Mouse (Mus musculus): ENCODE measurements around the gene Ifnar1. TPM values are rescaled to one million over a fixed set of nuclear protein-coding genes. Genes with fewer than 3 reads are reported as not detected.

The Ifnar1 gene
- polyA plus RNA-seq, 1 experiment from 2014 or later: 55.2 TPM

DNA sequence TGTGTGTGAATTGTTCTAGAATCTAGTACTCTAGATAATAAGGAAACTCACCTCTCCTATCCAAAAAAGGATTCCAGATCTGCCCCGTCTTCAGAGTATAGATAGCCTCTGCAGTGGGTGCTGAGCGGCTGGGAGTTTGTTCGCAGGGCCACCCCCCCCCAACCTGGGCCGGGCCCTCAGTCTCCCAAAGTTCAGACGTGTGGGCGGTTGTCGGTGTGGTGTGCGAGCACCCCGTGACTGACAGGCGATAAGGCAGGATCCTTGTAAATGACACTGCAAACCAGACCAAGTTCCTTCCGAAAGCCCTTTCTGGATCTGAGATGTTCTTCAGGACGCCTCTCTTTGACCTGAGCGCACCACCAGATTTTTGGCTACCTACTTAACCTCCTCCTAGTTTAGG is 49.4 kb downstream of the Ifnar1 start:
- H3K9me3 ChIP-seq: no peaks in the 10 kb centered on the region
- no peaks in the 10 kb centered on the region for H3K4me1 ChIP-seq (replicated peaks)
- 54% methylated on average over 13 of the region's 13 CpGs for WGBS
- H3K27me3 ChIP-seq: no peaks in the 10 kb centered on the region
- no peak overlapping the region for H3K4me2 ChIP-seq (replicated peaks)
- H3K9ac ChIP-seq (replicated peaks): no peak overlapping the region
- no peaks in the 10 kb centered on the region for H3K36me3 ChIP-seq
- no peak overlapping the region for H3K4me3 ChIP-seq (replicated peaks)
- ATAC-seq: no peak
- no peak overlapping the region for H3K27ac ChIP-seq

GRCm38 (mm10) chr16:91534888-91535287 is 49.9 kb downstream of the Ifnar1 start:
- Histone ChIP-seq H3K4me1 (replicated peaks) (no peaks in the 10 kb centered on the region), H3K9me3 (no peaks in the 10 kb centered on the region), H3K4me2 (replicated peaks) (no peak overlapping the region), H3K4me3 (replicated peaks) (no peak overlapping the region), H3K9ac (replicated peaks) (no peak overlapping the region), H3K27ac (no peak overlapping the region), H3K36me3 (no peaks in the 10 kb centered on the region), H3K27me3 (no peaks in the 10 kb centered on the region)
- ATAC-seq: no peak
- 83% methylated on average over 6 of the region's 6 CpGs for WGBS

DNA sequence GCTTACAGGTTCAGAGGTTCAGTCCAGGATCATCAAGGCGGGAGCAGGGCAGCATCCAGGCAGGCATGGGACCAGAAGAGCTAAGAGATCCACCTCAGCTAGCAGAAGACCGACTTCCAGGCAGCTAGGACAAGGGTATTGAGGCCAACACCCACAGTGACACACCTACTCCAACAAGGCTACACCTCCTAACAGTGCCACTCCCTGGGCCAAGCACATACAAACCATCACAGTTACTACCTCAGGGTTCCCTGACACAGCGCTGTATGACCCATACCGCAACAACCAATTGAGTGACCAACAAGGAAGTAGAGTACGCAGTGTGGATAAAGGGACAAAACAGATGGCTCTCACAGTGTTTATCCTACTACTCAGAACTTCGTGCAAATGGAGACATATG is 51.3 kb downstream of the Ifnar1 start:
- H3K9ac ChIP-seq (replicated peaks): no peak overlapping the region
- H3K4me2 ChIP-seq (replicated peaks): no peak overlapping the region
- H3K36me3 ChIP-seq: no peaks in the 10 kb centered on the region
- no peak overlapping the region for H3K27ac ChIP-seq
- WGBS: 92% methylated on average over 6 of the region's 6 CpGs
- no peak overlapping the region for H3K4me3 ChIP-seq (replicated peaks)
- no peaks in the 10 kb centered on the region for H3K9me3 ChIP-seq
- no peak for ATAC-seq
- peaks cover 2% of the 10 kb centered on the region for H3K4me1 ChIP-seq (replicated peaks)
- H3K27me3 ChIP-seq: no peaks in the 10 kb centered on the region

DNA sequence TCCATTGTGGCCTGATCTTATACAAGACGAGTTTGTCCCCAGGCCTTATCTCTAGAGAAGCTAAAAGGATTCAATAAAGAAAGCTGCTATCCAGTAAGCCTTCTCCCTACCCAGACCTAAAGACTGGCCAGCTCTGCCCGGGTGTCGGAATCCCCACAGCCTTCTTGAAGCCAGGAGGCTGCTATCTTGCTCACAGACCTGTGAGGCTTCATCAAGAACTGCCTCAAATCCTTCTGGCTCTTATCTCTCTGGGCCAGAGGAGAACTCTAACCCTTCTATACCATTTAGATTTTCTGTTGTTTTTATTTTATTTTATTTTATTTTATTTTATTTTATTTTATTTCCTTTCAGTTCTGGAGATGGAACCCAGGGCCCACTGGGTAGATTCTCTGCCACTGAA is 52.0 kb downstream of the Ifnar1 start:
- 80% methylated on average over 3 of the region's 3 CpGs for WGBS
- ATAC-seq: no peak
- Histone ChIP-seq H3K9ac (replicated peaks) (no peak overlapping the region), H3K4me3 (replicated peaks) (no peak overlapping the region), H3K4me1 (replicated peaks) (peaks cover 9% of the 10 kb centered on the region), H3K36me3 (no peaks in the 10 kb centered on the region), H3K27me3 (no peaks in the 10 kb centered on the region), H3K4me2 (replicated peaks) (no peak overlapping the region), H3K9me3 (no peaks in the 10 kb centered on the region), H3K27ac (no peak overlapping the region)

DNA sequence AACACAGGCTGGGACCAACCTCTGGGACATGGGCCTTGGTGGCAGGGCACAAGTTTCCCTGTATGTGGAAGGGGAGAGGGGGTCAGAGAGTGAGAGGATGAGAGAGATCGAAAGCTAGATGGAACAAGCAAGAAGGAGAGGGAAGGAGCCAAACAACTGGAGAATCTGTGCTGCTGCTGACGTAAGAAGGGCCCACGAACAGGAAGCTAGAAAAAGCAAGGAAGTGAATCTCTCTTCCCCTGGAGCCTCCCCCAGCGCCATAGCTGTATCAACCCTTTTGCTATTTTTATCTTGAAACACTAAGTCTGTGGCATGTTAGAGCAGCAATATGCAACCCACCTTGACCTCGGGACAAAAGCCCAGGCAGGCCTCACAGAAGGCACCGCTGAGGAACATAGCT is 53.0 kb downstream of the Ifnar1 start:
- H3K9me3 ChIP-seq: no peaks in the 10 kb centered on the region
- no peak for ATAC-seq
- no peak overlapping the region for H3K4me2 ChIP-seq (replicated peaks)
- no peak overlapping the region for H3K4me3 ChIP-seq (replicated peaks)
- no peaks in the 10 kb centered on the region for H3K36me3 ChIP-seq
- H3K4me1 ChIP-seq (replicated peaks): peaks cover 10% of the 10 kb centered on the region
- H3K27me3 ChIP-seq: no peaks in the 10 kb centered on the region
- H3K9ac ChIP-seq (replicated peaks): no peak overlapping the region
- WGBS: 86% methylated on average over 6 of the region's 6 CpGs
- H3K27ac ChIP-seq: no peak overlapping the region

DNA sequence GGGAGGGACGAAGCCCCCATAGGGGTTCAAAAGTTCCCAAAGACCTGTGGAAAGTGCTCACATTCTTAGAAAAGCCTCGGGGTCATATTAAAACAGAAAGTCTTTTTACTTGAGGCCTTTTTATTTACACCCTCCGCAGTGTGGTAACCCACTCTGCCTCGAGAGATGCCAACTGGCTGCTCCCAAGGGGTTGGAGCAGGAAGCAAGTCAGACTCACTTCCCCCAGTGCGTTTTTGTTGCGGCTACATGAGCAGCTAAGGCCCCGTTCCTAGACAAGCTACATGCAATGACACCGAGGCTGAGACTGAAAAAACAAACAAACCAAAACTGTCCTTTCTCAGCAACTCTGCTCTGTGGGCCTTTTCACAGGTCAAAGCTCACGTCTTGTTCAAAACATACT is 53.5 kb downstream of the Ifnar1 start:
- Histone ChIP-seq H3K4me3 (replicated peaks) (no peak overlapping the region), H3K9ac (replicated peaks) (no peak overlapping the region), H3K9me3 (no peaks in the 10 kb centered on the region), H3K27me3 (no peaks in the 10 kb centered on the region), H3K27ac (no peak overlapping the region), H3K36me3 (no peaks in the 10 kb centered on the region), H3K4me2 (replicated peaks) (no peak overlapping the region), H3K4me1 (replicated peaks) (peaks cover 10% of the 10 kb centered on the region)
- 76% methylated on average over 9 of the region's 9 CpGs for WGBS
- no peak for ATAC-seq

- no peaks in the 10 kb centered on the region for H3K9me3 ChIP-seq
- peak; percentile 31; the same call in 1 of the 2 replicates for ATAC-seq
- no peaks in the 10 kb centered on the region for H3K36me3 ChIP-seq
- no peak overlapping the region for H3K27ac ChIP-seq
- peak overlapping the region; percentile 40 for H3K4me2 ChIP-seq (replicated peaks)
- 34% methylated on average over 10 of the region's 10 CpGs for WGBS
- H3K27me3 ChIP-seq: peaks cover 12% of the 10 kb centered on the region; the same call in 1 of the 2 replicates
- H3K4me1 ChIP-seq (replicated peaks): peaks cover 12% of the 10 kb centered on the region
- peak overlapping the region; percentile 20; the same call in 1 of the 2 replicates for H3K4me3 ChIP-seq (replicated peaks)
- no peak overlapping the region for H3K9ac ChIP-seq (replicated peaks)
These were observed 56.6 kb downstream of the Ifnar1 start for GRCm38 (mm10) chr16:91541573-91542081.

DNA sequence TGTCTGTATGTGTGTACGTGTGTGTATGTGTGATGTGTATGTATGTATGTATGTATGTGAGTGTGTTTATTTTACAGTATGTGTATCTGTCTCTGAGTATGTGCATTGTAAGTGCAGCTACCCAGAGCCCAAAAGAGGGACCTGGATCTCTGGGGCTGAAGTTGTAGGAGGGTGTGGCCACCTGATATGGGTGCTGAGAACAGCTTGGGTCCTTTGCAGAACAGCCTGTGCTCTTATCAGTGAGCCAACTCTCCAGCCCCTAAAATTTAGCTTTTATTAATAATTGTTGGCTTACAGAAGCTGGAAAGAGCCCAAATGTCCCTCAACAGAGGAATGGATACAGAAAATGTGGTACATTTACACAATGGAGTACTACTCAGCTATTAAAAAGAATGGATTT is 58.6 kb downstream of the Ifnar1 start:
- Histone ChIP-seq H3K9me3 (no peaks in the 10 kb centered on the region), H3K27ac (no peak overlapping the region), H3K9ac (replicated peaks) (no peak overlapping the region), H3K4me3 (replicated peaks) (no peak overlapping the region), H3K36me3 (no peaks in the 10 kb centered on the region), H3K4me2 (replicated peaks) (no peak overlapping the region), H3K4me1 (replicated peaks) (peaks cover 25% of the 10 kb centered on the region), H3K27me3 (peaks cover 12% of the 10 kb centered on the region; the same call in 1 of the 2 replicates)
- ATAC-seq: no peak
- WGBS: 93% methylated on average over 1 of the region's 1 CpGs

DNA sequence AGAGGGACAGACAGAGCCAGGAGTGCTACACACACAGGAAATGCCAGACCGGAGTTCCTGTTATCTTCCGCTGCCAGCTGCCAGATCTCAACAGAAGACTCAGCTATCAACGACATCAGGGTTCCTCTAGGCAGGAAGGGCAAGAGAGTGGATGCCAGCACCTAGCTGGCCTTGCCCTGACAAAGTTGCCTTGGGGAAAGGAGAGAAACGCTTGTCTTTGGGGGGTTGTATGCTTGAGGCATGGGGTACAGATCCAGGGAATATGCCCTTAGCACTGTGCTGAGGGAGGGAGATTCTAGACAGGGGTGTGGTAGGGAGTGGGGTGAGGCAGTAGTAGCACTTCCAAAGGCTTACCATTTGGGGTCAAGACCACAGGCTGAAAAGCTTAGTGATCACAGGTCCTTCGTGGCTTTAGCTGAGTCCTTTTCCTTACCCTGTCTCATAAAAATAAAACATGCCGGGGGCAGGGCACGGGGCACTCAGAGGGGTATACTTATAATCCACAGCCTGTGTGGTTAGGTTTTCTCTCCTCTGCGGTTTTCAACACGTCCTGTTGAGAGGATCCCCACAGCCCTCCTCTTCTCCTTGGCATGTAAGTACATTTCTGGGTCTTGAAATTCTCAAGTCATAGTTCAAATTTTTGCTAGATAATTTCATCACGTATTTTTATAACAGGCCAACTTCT is 60.7 kb downstream of the Ifnar1 start:
- Histone ChIP-seq H3K9me3 (no peaks in the 10 kb centered on the region), H3K27ac (no peak overlapping the region), H3K4me1 (replicated peaks) (peaks cover 39% of the 10 kb centered on the region), H3K36me3 (no peaks in the 10 kb centered on the region), H3K4me2 (replicated peaks) (peak overlapping the region; percentile 87), H3K4me3 (replicated peaks) (0 out of 2 replicates have a peak overlapping the region, but pooled peaks have one; percentile 90), H3K27me3 (peaks cover 12% of the 10 kb centered on the region; the same call in 1 of the 2 replicates), H3K9ac (replicated peaks) (no peak overlapping the region)
- WGBS: 74% methylated on average over 10 of the region's 10 CpGs
- no peak for ATAC-seq

- peak; percentile 72 for ATAC-seq
- Histone ChIP-seq H3K4me1 (replicated peaks) (peaks cover 40% of the 10 kb centered on the region), H3K4me2 (replicated peaks) (peak overlapping the region; percentile 87)
These were observed 61.4 kb downstream of the Ifnar1 start for GRCm38 (mm10) chr16:91546391-91546835.

GRCm38 (mm10) chr16:91546836-91547741 is 62.1 kb downstream of the Ifnar1 start, which contains the start of gene Ifngr2:
Ifngr2 (plus strand) TSS chr16:91547072.
- peak; percentile 91 for ATAC-seq
- H3K4me3 ChIP-seq (replicated peaks): peak within 1 kb of the TSS; percentile 90
- no peaks in the 10 kb centered on the region for H3K9me3 ChIP-seq
- H3K27ac ChIP-seq: peak within 1 kb of the TSS; percentile 9; the same call in 1 of the 2 replicates
- peaks cover 36% of the 10 kb centered on the region for H3K4me1 ChIP-seq (replicated peaks)
- H3K36me3 ChIP-seq: no peaks in the 10 kb centered on the region
- peak within 1 kb of the TSS; percentile 87 for H3K4me2 ChIP-seq (replicated peaks)
- peak within 1 kb of the TSS; percentile 96 for H3K9ac ChIP-seq (replicated peaks)
- peaks cover 12% of the 10 kb centered on the region; the same call in 1 of the 2 replicates for H3K27me3 ChIP-seq
- WGBS: 1% methylated on average over 49 of the region's 74 CpGs

More at GRCm38 (mm10) chr16:91546391-91546835, 61.4 kb downstream of the Ifnar1 start:
- Histone ChIP-seq H3K4me3 (replicated peaks) (peak overlapping the region; percentile 90), H3K27ac (0 out of 2 replicates have a peak overlapping the region, but pooled peaks have one; percentile 9), H3K27me3 (peaks cover 12% of the 10 kb centered on the region; the same call in 1 of the 2 replicates), H3K9ac (replicated peaks) (peak overlapping the region; percentile 96), H3K36me3 (no peaks in the 10 kb centered on the region), H3K9me3 (no peaks in the 10 kb centered on the region)
- WGBS: 14% methylated on average over 14 of the region's 14 CpGs
